Mouse (Mus musculus) ES-Bruce4 (cell line): ENCODE results near the gene Ino80b. TPM values are rescaled to one million over a fixed set of nuclear protein-coding genes. Genes with fewer than 3 reads are reported as not detected.

Experiments
- H3K27ac ChIP-seq: 2 replicates; pipeline ENCODE4 v1.5.1; 2012; ENCODE audit warnings: low read length, inconsistent platforms; ENCODE audit not compliant: insufficient read depth
- H3K27me3 ChIP-seq: 2 replicates; pipeline ENCODE4 v1.6.1; 2012; ENCODE audit warnings: mild to moderate bottlenecking, low read length, inconsistent platforms; ENCODE audit not compliant: control insufficient read depth, poor library complexity, insufficient read depth, severe bottlenecking
- H3K36me3 ChIP-seq: 2 replicates; pipeline ENCODE4 v1.6.1; 2012; ENCODE audit warnings: inconsistent platforms, mild to moderate bottlenecking, low read length, moderate library complexity; ENCODE audit not compliant: control insufficient read depth, poor library complexity, insufficient read depth, severe bottlenecking
- H3K4me1 ChIP-seq: one replicate; pipeline ENCODE4 v1.8.1; 2011; ENCODE audit warnings: low read length; ENCODE audit not compliant: control insufficient read depth, insufficient read depth
- H3K4me3 ChIP-seq: 2 replicates; pipeline ENCODE4 v1.5.1; 2011; ENCODE audit warnings: low read depth, mild to moderate bottlenecking, low read length
- H3K9ac ChIP-seq: 2 replicates; pipeline ENCODE4 v1.6.1; 2012; ENCODE audit warnings: low read depth, mild to moderate bottlenecking, inconsistent platforms; ENCODE audit not compliant: poor library complexity, severe bottlenecking
- H3K9me3 ChIP-seq: replicated peaks from 2 replicates; pipeline ENCODE4 v1.6.1; 2012; ENCODE audit warnings: mild to moderate bottlenecking, low read length, inconsistent platforms; ENCODE audit not compliant: control insufficient read depth, poor library complexity, insufficient read depth, severe bottlenecking
- CTCF ChIP-seq: IDR thresholded peaks from one replicate; pipeline ENCODE4 v1.8.1; 2011; ENCODE audit warnings: low read depth, low read length
- EP300 ChIP-seq: IDR thresholded peaks from 2 replicates; pipeline ENCODE4 v1.6.1; 2011; ENCODE audit warnings: low read depth, low read length; ENCODE audit not compliant: insufficient read depth
- POLR2A ChIP-seq: IDR thresholded peaks from one replicate; pipeline ENCODE4 v1.8.1; 2011; ENCODE audit warnings: low read length; ENCODE audit not compliant: insufficient read depth
- polyA plus RNA-seq: library from polyadenylated mRNA; stranded (reverse); fragments of >200 nt; gene quantifications from 2 replicates; pipeline ENCODE4 v1.2.4, GENCODE M21; 2011; ENCODE audit warnings: low read depth; ENCODE audit not compliant: missing spikeins, insufficient read depth, insufficient read length

Gene Ino80b
- polyA plus RNA-seq, 1 experiment: 11.6 TPM

DNA sequence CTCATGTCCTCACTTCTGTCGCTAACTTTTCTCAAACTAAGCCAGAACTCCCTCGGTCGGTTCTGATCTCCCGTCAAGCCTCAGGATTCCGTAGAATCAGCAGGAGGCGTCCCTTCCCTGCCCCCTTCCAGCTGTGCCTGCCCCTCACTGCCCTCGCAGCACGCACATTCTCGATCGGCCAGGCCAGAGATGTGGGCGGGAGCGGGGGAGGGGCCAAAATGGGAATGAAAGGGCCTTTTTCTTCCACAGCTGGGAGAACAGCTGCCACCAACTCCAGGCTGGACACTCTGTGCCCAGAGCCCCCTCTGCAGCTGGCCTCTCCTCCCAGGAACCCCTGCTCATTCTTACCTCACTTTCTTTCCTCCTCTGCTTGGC is 12.3 kb upstream of the Ino80b start:
- Histone ChIP-seq H3K27ac (no peak overlapping the region), H3K27me3 (no peaks in the 10 kb centered on the region), H3K4me3 (peak overlapping the region; percentile 62), H3K36me3 (no peaks in the 10 kb centered on the region), H3K9me3 (no peaks in the 10 kb centered on the region), H3K4me1 (peaks cover 6% of the 10 kb centered on the region), H3K9ac (peak overlapping the region; percentile 62)
- no peak for TF ChIP-seq POLR2A
- TF ChIP-seq EP300: no peak
- TF ChIP-seq CTCF: no peak

DNA sequence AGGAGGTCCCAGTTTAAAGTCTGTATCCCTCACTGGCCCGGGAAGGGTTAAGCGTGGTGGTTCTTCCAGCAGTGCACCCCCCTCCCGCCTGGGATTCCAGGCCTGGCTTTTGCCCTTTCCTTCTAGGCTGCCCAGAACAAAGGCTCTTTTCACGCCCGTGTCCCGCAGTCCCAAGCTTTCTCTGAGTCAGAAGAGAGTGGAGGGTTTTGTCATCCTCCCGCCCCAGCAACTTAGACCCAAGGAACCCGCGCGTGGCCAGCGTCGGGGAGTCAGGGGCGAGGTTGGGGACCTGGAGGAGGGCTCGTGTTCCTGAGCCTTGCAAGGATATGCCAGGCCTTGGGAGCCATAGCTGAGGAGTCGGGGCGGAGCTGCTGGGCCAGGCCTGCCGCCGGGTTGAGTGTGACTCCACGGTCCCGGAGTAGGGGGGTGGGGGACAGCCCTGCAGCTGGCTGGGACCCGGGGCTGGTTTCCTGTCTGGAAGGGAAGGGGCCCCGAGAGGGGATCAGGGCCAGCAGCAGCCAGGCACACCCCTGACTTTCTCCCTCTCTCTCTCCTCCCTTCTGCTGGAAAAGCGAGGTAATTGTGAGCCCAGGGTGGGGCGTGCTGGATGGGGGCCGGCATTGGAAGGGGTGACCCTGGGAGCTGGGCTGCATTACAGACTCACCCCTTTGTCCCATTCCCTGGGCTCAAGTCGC is 11.8 kb upstream of the Ino80b start:
- H3K9me3 ChIP-seq: no peaks in the 10 kb centered on the region

DNA sequence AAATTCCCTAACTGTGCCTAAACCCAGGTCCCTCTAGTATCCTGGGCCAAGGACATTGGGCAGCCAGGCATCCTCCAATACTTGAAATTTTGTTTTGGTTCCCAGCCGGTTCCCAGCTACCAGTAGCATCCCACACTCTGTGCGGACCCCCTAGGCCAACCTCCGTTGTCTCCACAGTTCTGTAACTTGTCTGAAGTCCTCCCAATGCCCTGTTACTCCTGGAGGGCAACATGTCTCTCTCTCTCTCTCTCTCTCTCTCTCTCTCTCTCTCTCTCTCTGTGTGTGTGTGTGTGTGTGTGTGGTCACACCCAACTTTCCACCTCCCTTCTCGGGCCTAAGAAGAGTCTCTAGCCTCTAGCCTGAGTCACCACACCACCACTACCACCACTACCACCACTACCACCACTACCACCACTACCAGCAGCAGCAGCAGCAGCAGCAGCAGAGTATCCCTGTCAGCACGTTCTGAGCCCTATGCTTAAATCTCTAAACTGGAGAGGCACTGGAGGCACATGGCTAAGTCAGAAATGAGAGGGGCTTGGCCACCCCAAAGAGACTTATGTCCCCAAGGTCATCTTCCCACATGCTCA is 11.2 kb upstream of the Ino80b start:
- Histone ChIP-seq H3K9ac (peak overlapping the region; percentile 26), H3K4me3 (peak overlapping the region; percentile 62), H3K36me3 (no peaks in the 10 kb centered on the region), H3K27ac (no peak overlapping the region), H3K9me3 (no peaks in the 10 kb centered on the region), H3K4me1 (peaks cover 4% of the 10 kb centered on the region), H3K27me3 (no peaks in the 10 kb centered on the region)
- no peak for TF ChIP-seq EP300
- TF ChIP-seq CTCF: no peak
- TF ChIP-seq POLR2A: no peak

More for the DNA sequence above, 11.8 kb upstream of the Ino80b start:
- H3K9ac ChIP-seq: peak overlapping the region; percentile 62
- H3K4me1 ChIP-seq: peaks cover 6% of the 10 kb centered on the region
- TF ChIP-seq EP300 (no peak), CTCF (no peak)
- H3K4me3 ChIP-seq: peak overlapping the region; percentile 62
- H3K36me3 ChIP-seq: no peaks in the 10 kb centered on the region
- no peaks in the 10 kb centered on the region for H3K27me3 ChIP-seq
- no peak overlapping the region for H3K27ac ChIP-seq

DNA sequence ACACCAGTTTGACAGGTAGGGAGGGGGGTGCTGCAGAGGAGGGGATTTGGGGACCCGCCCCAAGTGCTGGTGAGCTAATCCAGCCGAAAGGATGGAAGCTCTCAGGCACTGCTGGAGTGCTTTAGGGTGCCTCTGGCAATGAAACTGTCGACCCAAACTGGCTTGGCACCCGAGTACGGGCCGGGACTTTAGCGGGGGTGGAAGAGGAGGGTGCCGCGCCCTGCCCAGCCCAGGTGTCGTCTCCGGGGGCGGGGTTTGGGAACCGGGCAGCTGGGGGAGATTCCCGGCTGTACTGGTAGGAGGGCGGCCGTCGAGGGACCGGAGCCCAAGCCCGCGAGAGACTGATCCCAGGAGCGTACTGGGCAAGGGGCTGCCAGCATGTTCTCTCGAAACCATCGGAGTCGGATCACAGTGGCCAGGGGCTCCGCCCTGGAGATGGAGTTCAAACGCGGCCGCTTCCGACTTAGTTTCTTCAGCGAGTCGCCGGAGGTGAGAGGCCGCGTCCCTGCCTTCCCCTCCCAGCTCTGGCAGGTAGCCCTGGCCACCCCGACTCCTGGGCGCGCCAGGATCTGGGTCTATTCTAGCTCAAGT is 10.4 kb upstream of the Ino80b start:
- Histone ChIP-seq H3K27ac (no peak overlapping the region), H3K9ac (peak overlapping the region; percentile 26), H3K36me3 (no peaks in the 10 kb centered on the region), H3K9me3 (no peaks in the 10 kb centered on the region), H3K27me3 (no peaks in the 10 kb centered on the region), H3K4me1 (peaks cover 4% of the 10 kb centered on the region), H3K4me3 (peak overlapping the region; percentile 48)
- no peak for TF ChIP-seq EP300
- TF ChIP-seq POLR2A: no peak
- no peak for TF ChIP-seq CTCF

DNA sequence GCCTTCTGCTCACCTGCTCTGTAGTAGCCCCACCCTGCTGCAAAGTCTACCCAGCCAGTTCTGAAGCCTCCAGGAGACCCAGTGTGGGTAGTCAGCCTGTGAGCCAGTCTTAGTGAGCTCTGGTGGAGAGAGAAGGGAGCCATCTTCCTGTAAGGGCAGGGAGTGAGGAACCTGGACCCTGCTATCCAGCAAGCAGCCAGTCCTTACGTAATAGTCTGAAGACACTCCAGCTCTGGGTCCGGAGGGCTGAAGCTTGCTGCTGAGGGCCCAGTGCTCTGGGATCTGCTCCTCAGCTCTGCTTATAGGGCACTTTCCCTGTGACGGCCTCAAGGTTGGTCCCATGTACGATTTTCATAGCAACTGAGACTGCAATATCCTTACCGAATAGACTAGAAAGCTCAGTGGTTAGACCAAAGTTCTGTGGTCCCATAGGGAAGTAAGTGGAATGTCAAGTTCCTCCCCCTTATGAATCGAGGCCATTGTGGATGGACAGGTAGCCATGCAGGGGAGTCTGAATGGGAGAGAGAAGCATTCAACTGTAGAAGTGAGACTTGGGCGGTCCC is 9.8 kb upstream of the Ino80b start, which contains the start of gene Rtkn:
Gene Rtkn (plus strand): TSS at position 513 of the 563 bp plus-strand sequence.
- peak within 1 kb of the TSS; percentile 48 for H3K4me3 ChIP-seq
- no peaks in the 10 kb centered on the region for H3K36me3 ChIP-seq
- H3K27ac ChIP-seq: no peak within 1 kb of the TSS
- H3K4me1 ChIP-seq: peaks cover 4% of the 10 kb centered on the region
- no peak for TF ChIP-seq EP300
- no peak for TF ChIP-seq CTCF
- TF ChIP-seq POLR2A: no peak
- H3K9me3 ChIP-seq: no peaks in the 10 kb centered on the region
- no peaks in the 10 kb centered on the region for H3K27me3 ChIP-seq
- peak within 1 kb of the TSS; percentile 26 for H3K9ac ChIP-seq

DNA sequence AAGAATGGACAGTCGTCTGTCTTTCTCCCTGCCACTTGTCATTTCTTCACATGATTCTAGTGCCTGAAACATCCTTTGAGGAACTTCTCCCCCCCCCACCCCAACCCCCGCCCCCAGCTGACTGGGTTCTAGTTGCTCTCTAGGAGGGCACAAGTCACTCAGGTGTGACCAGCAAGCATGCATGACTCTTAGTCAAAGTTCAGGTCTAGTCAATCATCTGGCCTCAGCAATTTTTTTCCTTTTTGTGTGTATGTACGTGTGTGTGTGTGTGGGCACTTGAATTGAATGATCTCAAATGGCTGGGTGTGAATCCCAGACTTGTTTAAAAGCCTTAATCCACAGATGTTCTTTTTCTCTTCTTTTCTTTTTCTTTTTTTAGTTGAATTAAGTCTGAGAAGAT is 9.0 kb upstream of the Ino80b start:
- Histone ChIP-seq H3K9ac (no peak overlapping the region), H3K4me3 (no peak overlapping the region)
- TF ChIP-seq EP300 (no peak), CTCF (no peak), POLR2A (no peak)

More for the DNA sequence above, 9.0 kb upstream of the Ino80b start:
- H3K36me3 ChIP-seq: no peaks in the 10 kb centered on the region
- H3K27ac ChIP-seq: no peak overlapping the region
- no peaks in the 10 kb centered on the region for H3K9me3 ChIP-seq
- no peaks in the 10 kb centered on the region for H3K27me3 ChIP-seq
- peaks cover 4% of the 10 kb centered on the region for H3K4me1 ChIP-seq
